Mouse (Mus musculus): Measurements from ENCODE around the gene Sbno2. TPM values are rescaled to one million over a fixed set of nuclear protein-coding genes. Genes with fewer than 3 reads are reported as not detected.

Gene Sbno2
- polyA plus RNA-seq, 1 experiment: 37.3 TPM

- Histone ChIP-seq H3K4me3 (ENCODE audit: low read depth, low read length) (peak overlapping the region; percentile 72), H3K27ac (ENCODE audit: insufficient read depth, low read length) (no peak overlapping the region), H3K9me3 (replicated peaks; ENCODE audit: control insufficient read depth, insufficient read depth, low read length, poor library complexity, severe bottlenecking) (no peaks in the 10 kb centered on the region), H3K27me3 (ENCODE audit: control insufficient read depth, insufficient read depth, low read length, poor library complexity, severe bottlenecking) (no peaks in the 10 kb centered on the region), H3K9ac (ENCODE audit: low read depth, poor library complexity, severe bottlenecking) (peak overlapping the region; percentile 27), H3K36me3 (ENCODE audit: control insufficient read depth, insufficient read depth, low read length, poor library complexity, severe bottlenecking) (no peaks in the 10 kb centered on the region), H3K4me1 (ENCODE audit: control insufficient read depth, insufficient read depth, low read length) (no peaks in the 10 kb centered on the region)
- TF ChIP-seq POLR2A (IDR thresholded peaks at IDR 0.05; ENCODE audit: insufficient read depth, low read length) (no peak), EP300 (IDR thresholded peaks at IDR 0.05; ENCODE audit: insufficient read depth, low read depth, low read length) (no peak), CTCF (IDR thresholded peaks at IDR 0.05; ENCODE audit: low read depth, low read length) (no peak)
Measured at GRCm38 (mm10) chr10:80136179-80136951, 31.0 kb upstream of the Sbno2 start.

GRCm38 (mm10) chr10:80135641-80136040, 30.3 kb upstream of the Sbno2 start:
- Histone ChIP-seq H3K36me3 (ENCODE audit: control insufficient read depth, insufficient read depth, low read length, poor library complexity, severe bottlenecking) (no peaks in the 10 kb centered on the region), H3K4me1 (ENCODE audit: control insufficient read depth, insufficient read depth, low read length) (no peaks in the 10 kb centered on the region), H3K27me3 (ENCODE audit: control insufficient read depth, insufficient read depth, low read length, poor library complexity, severe bottlenecking) (no peaks in the 10 kb centered on the region), H3K4me3 (ENCODE audit: low read depth, low read length) (no peak overlapping the region), H3K9ac (ENCODE audit: low read depth, poor library complexity, severe bottlenecking) (no peak overlapping the region), H3K9me3 (replicated peaks; ENCODE audit: control insufficient read depth, insufficient read depth, low read length, poor library complexity, severe bottlenecking) (no peaks in the 10 kb centered on the region), H3K27ac (ENCODE audit: insufficient read depth, low read length) (no peak overlapping the region)
- TF ChIP-seq POLR2A (IDR thresholded peaks at IDR 0.05; ENCODE audit: insufficient read depth, low read length): no peak
- no peak for TF ChIP-seq CTCF (IDR thresholded peaks at IDR 0.05; ENCODE audit: low read depth, low read length)
- TF ChIP-seq EP300 (IDR thresholded peaks at IDR 0.05; ENCODE audit: insufficient read depth, low read depth, low read length): no peak

DNA sequence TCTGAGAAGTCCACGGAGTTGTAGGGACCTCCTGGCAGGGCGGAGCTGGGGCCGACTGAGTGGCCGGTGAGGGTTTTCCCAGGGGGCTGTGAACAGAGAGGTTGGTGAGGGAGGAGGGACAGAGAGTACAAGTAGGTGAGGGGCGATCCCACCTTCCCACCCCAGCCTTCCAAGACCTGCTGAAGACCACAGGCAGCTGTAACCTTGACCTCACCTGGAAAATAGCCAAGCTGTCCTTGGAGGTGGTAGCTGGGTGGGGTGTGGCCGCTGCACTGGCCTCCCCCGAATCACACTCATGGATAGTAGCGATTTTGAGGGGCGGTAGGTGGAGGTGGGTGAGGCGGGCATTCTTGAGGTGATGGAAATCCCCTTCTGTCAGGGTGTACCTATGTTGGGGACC, 29.8 kb upstream of the Sbno2 start:
- Histone ChIP-seq H3K4me3 (ENCODE audit: low read depth, low read length) (no peak overlapping the region), H3K9me3 (replicated peaks; ENCODE audit: control insufficient read depth, insufficient read depth, low read length, poor library complexity, severe bottlenecking) (no peaks in the 10 kb centered on the region), H3K27ac (ENCODE audit: insufficient read depth, low read length) (no peak overlapping the region), H3K27me3 (ENCODE audit: control insufficient read depth, insufficient read depth, low read length, poor library complexity, severe bottlenecking) (no peaks in the 10 kb centered on the region), H3K9ac (ENCODE audit: low read depth, poor library complexity, severe bottlenecking) (no peak overlapping the region), H3K36me3 (ENCODE audit: control insufficient read depth, insufficient read depth, low read length, poor library complexity, severe bottlenecking) (no peaks in the 10 kb centered on the region), H3K4me1 (ENCODE audit: control insufficient read depth, insufficient read depth, low read length) (no peaks in the 10 kb centered on the region)
- no peak for TF ChIP-seq POLR2A (IDR thresholded peaks at IDR 0.05; ENCODE audit: insufficient read depth, low read length)
- TF ChIP-seq EP300 (IDR thresholded peaks at IDR 0.05; ENCODE audit: insufficient read depth, low read depth, low read length): no peak
- TF ChIP-seq CTCF (IDR thresholded peaks at IDR 0.05; ENCODE audit: low read depth, low read length): no peak

DNA sequence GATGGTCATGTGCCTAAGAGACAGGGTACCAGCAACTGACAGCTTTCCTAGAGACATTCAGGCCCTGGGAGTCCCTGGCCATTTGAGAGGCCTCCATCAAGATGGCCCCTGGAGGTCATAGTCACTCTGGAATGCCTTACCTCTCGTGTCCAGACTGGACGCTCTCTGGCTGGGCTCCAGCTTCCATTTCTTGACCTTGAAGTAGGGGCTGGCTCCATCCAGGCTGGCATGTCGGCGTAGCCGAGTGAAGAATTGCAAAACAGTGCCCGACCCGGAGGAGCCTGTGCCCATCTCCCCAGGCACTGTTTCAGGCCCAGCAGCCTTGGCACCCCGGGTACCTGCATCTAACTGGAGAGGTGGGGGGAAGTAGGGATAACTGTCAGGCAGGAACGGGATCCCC, 29.1 kb upstream of the Sbno2 start:
- H3K4me1 ChIP-seq (ENCODE audit: control insufficient read depth, insufficient read depth, low read length): no peaks in the 10 kb centered on the region
- no peaks in the 10 kb centered on the region for H3K9me3 ChIP-seq (replicated peaks; ENCODE audit: control insufficient read depth, insufficient read depth, low read length, poor library complexity, severe bottlenecking)

DNA sequence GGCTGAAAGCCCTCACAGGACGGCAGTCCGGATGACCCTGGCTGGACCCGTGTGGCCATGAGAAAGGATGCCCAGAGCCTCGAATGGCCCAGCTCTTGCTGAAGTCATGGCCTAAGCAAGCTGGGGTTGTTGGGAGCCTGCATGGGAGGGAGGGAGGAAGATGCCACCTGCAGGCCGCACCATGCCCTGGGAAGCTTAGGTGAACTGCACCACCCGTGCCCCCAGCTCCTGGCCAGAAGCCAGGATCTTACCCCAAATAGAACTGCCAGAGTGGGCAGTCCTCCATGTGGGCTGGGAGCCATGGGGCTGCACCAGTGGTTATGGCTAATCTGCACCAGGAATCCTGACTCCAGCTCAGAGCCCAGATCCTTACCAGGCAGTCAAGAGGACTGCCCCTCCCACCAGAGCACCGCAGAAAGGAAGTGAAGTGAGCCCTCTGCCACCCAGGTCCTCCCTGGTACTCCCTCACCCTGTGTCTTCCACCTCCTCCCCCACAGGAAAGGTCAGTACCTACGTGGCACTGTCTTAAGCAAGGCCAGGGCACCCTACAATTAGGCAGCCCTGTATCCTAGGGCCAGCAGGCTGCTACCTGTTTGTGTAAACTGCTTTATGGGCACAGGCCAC, 28.0 kb upstream of the Sbno2 start:
- H3K4me3 ChIP-seq (ENCODE audit: low read depth, low read length): no peak overlapping the region
- no peaks in the 10 kb centered on the region for H3K4me1 ChIP-seq (ENCODE audit: control insufficient read depth, insufficient read depth, low read length)
- no peak overlapping the region for H3K9ac ChIP-seq (ENCODE audit: low read depth, poor library complexity, severe bottlenecking)
- H3K9me3 ChIP-seq (replicated peaks; ENCODE audit: control insufficient read depth, insufficient read depth, low read length, poor library complexity, severe bottlenecking): no peaks in the 10 kb centered on the region
- H3K27ac ChIP-seq (ENCODE audit: insufficient read depth, low read length): no peak overlapping the region
- H3K36me3 ChIP-seq (ENCODE audit: control insufficient read depth, insufficient read depth, low read length, poor library complexity, severe bottlenecking): no peaks in the 10 kb centered on the region
- TF ChIP-seq POLR2A (IDR thresholded peaks at IDR 0.05; ENCODE audit: insufficient read depth, low read length) (no peak), EP300 (IDR thresholded peaks at IDR 0.05; ENCODE audit: insufficient read depth, low read depth, low read length) (no peak), CTCF (IDR thresholded peaks at IDR 0.05; ENCODE audit: low read depth, low read length) (no peak)
- H3K27me3 ChIP-seq (ENCODE audit: control insufficient read depth, insufficient read depth, low read length, poor library complexity, severe bottlenecking): no peaks in the 10 kb centered on the region

More for the DNA sequence above, 29.1 kb upstream of the Sbno2 start:
- Histone ChIP-seq H3K27me3 (ENCODE audit: control insufficient read depth, insufficient read depth, low read length, poor library complexity, severe bottlenecking) (no peaks in the 10 kb centered on the region), H3K27ac (ENCODE audit: insufficient read depth, low read length) (no peak overlapping the region), H3K4me3 (ENCODE audit: low read depth, low read length) (no peak overlapping the region), H3K9ac (ENCODE audit: low read depth, poor library complexity, severe bottlenecking) (no peak overlapping the region), H3K36me3 (ENCODE audit: control insufficient read depth, insufficient read depth, low read length, poor library complexity, severe bottlenecking) (no peaks in the 10 kb centered on the region)
- TF ChIP-seq EP300 (IDR thresholded peaks at IDR 0.05; ENCODE audit: insufficient read depth, low read depth, low read length): no peak
- no peak for TF ChIP-seq CTCF (IDR thresholded peaks at IDR 0.05; ENCODE audit: low read depth, low read length)
- TF ChIP-seq POLR2A (IDR thresholded peaks at IDR 0.05; ENCODE audit: insufficient read depth, low read length): no peak

DNA sequence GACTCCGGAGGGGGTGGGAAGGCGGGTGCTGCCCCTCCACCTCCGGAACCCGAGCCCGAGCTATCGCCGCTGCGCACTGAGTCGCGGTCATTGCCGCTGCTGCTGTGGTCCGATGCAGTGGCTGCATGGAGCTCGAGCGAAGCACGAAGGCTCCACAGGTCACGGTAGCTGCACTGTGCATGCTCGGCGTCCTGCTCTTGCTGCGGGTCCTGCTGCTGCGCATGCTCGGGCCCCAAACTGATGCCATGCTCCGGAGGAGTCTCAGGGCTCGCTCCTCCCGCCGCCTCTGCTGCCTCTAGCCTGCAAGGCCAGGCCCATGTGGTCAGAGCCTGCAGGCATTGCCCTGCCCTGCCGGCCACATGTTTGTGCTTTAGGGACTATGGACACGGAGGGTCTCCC, 26.6 kb upstream of the Sbno2 start:
- Histone ChIP-seq H3K4me1 (ENCODE audit: control insufficient read depth, insufficient read depth, low read length) (no peaks in the 10 kb centered on the region), H3K36me3 (ENCODE audit: control insufficient read depth, insufficient read depth, low read length, poor library complexity, severe bottlenecking) (no peaks in the 10 kb centered on the region; the same call in 1 of the 2 replicates), H3K9me3 (replicated peaks; ENCODE audit: control insufficient read depth, insufficient read depth, low read length, poor library complexity, severe bottlenecking) (no peaks in the 10 kb centered on the region), H3K4me3 (ENCODE audit: low read depth, low read length) (no peak overlapping the region; the same call in 1 of the 2 replicates), H3K9ac (ENCODE audit: low read depth, poor library complexity, severe bottlenecking) (no peak overlapping the region), H3K27me3 (ENCODE audit: control insufficient read depth, insufficient read depth, low read length, poor library complexity, severe bottlenecking) (no peaks in the 10 kb centered on the region), H3K27ac (ENCODE audit: insufficient read depth, low read length) (no peak overlapping the region)
- no peak for TF ChIP-seq CTCF (IDR thresholded peaks at IDR 0.05; ENCODE audit: low read depth, low read length)
- TF ChIP-seq EP300 (IDR thresholded peaks at IDR 0.05; ENCODE audit: insufficient read depth, low read depth, low read length): no peak
- TF ChIP-seq POLR2A (IDR thresholded peaks at IDR 0.05; ENCODE audit: insufficient read depth, low read length): no peak
